Mouse (Mus musculus) kidney, embryonic 15.5 days (tissue): ENCODE data around the gene Btc. TPM values are rescaled to one million over a fixed set of nuclear protein-coding genes. Genes with fewer than 3 reads are reported as not detected.

Experiments
- ATAC-seq: fragments of 200-750 bp; cut with Nextera tagmentation; replicated peaks from 2 replicates; pipeline ENCODE4 v1.8.0; 2017; ENCODE audit warnings: moderate TSS enrichment; ENCODE audit not compliant: low FRiP score
- H3K27ac ChIP-seq: fragments of 300-500 bp; sonication (generic); 2 replicates; pipeline ENCODE4 v1.5.1; 2015; ENCODE audit warnings: mild to moderate bottlenecking, inconsistent platforms
- H3K27me3 ChIP-seq: fragments of 300-500 bp; sonication (generic); 2 replicates; pipeline ENCODE4 v1.6.1; 2015; ENCODE audit warnings: inconsistent platforms
- H3K36me3 ChIP-seq: fragments of 300-500 bp; sonication (generic); 2 replicates; pipeline ENCODE4 v1.6.1; 2015; ENCODE audit warnings: inconsistent platforms
- H3K4me1 ChIP-seq: fragments of 300-500 bp; sonication (generic); 2 replicates; pipeline ENCODE4 v1.6.1; 2015; ENCODE audit warnings: inconsistent platforms
- H3K4me2 ChIP-seq: fragments of 300-500 bp; sonication (generic); 2 replicates; pipeline ENCODE4 v1.6.1; 2015; ENCODE audit warnings: moderate library complexity, mild to moderate bottlenecking, inconsistent platforms
- H3K4me3 ChIP-seq: fragments of 300-500 bp; sonication (generic); replicated peaks from 2 replicates; pipeline ENCODE4 v1.5.1; 2015; ENCODE audit warnings: mild to moderate bottlenecking, inconsistent platforms
- H3K9ac ChIP-seq: fragments of 300-500 bp; sonication (generic); 2 replicates; pipeline ENCODE4 v1.6.1; 2015; ENCODE audit warnings: mild to moderate bottlenecking, inconsistent platforms
- H3K9me3 ChIP-seq: fragments of 300-500 bp; sonication (generic); replicated peaks from 2 replicates; pipeline ENCODE4 v1.6.1; 2016; ENCODE audit warnings: inconsistent platforms
- WGBS: fragments of 180-500 bp; shearing (Covaris S2); methylation state at CpG from one replicate; pipeline ENCODE4 v1.1.7; 2015; ENCODE audit warnings: mixed read lengths; 5-methylcytosine and 5-hydroxymethylcytosine counted together
- polyA plus RNA-seq: library from polyadenylated mRNA; unstranded; fragments of >200 nt; fragmentation: Nextera tagmentation; extraction: Ambion mirVana; gene quantifications from 2 replicates; pipeline ENCODE4 v1.2.1, GENCODE M21; 2015

The Btc gene
- polyA plus RNA-seq, 1 experiment from 2014 or later: 8.6 TPM

- H3K27me3 ChIP-seq: no peaks in the 10 kb centered on the region
- H3K36me3 ChIP-seq: no peaks in the 10 kb centered on the region
- WGBS: 84% methylated on average over 10 of the region's 10 CpGs
- no peak for ATAC-seq
- H3K4me1 ChIP-seq: no peaks in the 10 kb centered on the region
- no peak overlapping the region for H3K27ac ChIP-seq
- H3K4me2 ChIP-seq: no peak overlapping the region
- H3K9me3 ChIP-seq: no peaks in the 10 kb centered on the region
- H3K4me3 ChIP-seq: no peak overlapping the region
- no peak overlapping the region for H3K9ac ChIP-seq
These were observed 35.9 kb downstream of the Btc start for GRCm38 (mm10) chr5:91366925-91367324.

- Histone ChIP-seq H3K4me2 (no peak overlapping the region), H3K27me3 (no peaks in the 10 kb centered on the region), H3K9ac (no peak overlapping the region), H3K27ac (no peak overlapping the region), H3K4me3 (no peak overlapping the region), H3K9me3 (no peaks in the 10 kb centered on the region), H3K36me3 (no peaks in the 10 kb centered on the region), H3K4me1 (no peaks in the 10 kb centered on the region)
- 87% methylated on average over 6 of the region's 6 CpGs for WGBS
- ATAC-seq: no peak
These were observed 39.4 kb downstream of the Btc start for GRCm38 (mm10) chr5:91363274-91363991.

GRCm38 (mm10) chr5:91352645-91353044, 50.1 kb downstream of the Btc start:
- H3K4me3 ChIP-seq: no peak overlapping the region
- no peak overlapping the region for H3K4me2 ChIP-seq
- no peaks in the 10 kb centered on the region for H3K9me3 ChIP-seq
- no peaks in the 10 kb centered on the region for H3K36me3 ChIP-seq
- H3K27ac ChIP-seq: no peak overlapping the region
- H3K27me3 ChIP-seq: no peaks in the 10 kb centered on the region
- no peaks in the 10 kb centered on the region for H3K4me1 ChIP-seq
- WGBS: 52% methylated on average over 5 of the region's 5 CpGs
- H3K9ac ChIP-seq: no peak overlapping the region
- ATAC-seq: 0 out of 2 replicates have a peak, but pooled peaks have one; percentile 29

GRCm38 (mm10) chr5:91345681-91346080, 57.1 kb downstream of the Btc start:
- no peak for ATAC-seq
- Histone ChIP-seq H3K9ac (no peak overlapping the region), H3K4me3 (no peak overlapping the region), H3K4me2 (no peak overlapping the region), H3K27ac (no peak overlapping the region), H3K27me3 (no peaks in the 10 kb centered on the region), H3K9me3 (no peaks in the 10 kb centered on the region), H3K4me1 (no peaks in the 10 kb centered on the region), H3K36me3 (no peaks in the 10 kb centered on the region)
- WGBS: 74% methylated on average over 5 of the region's 5 CpGs

- 89% methylated on average over 2 of the region's 2 CpGs for WGBS
- H3K4me2 ChIP-seq: no peak overlapping the region
- no peak for ATAC-seq
These were observed 57.7 kb downstream of the Btc start for GRCm38 (mm10) chr5:91345064-91345463.

GRCm38 (mm10) chr5:91341981-91342760, 60.6 kb downstream of the Btc start:
- WGBS: 76% methylated on average over 5 of the region's 5 CpGs
- ATAC-seq: no peak
- Histone ChIP-seq H3K4me3 (no peak overlapping the region), H3K9ac (no peak overlapping the region), H3K27ac (no peak overlapping the region), H3K27me3 (no peaks in the 10 kb centered on the region), H3K4me2 (no peak overlapping the region), H3K36me3 (no peaks in the 10 kb centered on the region), H3K4me1 (no peaks in the 10 kb centered on the region), H3K9me3 (no peaks in the 10 kb centered on the region)

More at GRCm38 (mm10) chr5:91345064-91345463, 57.7 kb downstream of the Btc start:
- Histone ChIP-seq H3K9me3 (no peaks in the 10 kb centered on the region), H3K27me3 (no peaks in the 10 kb centered on the region), H3K4me3 (no peak overlapping the region), H3K27ac (no peak overlapping the region), H3K9ac (no peak overlapping the region), H3K4me1 (no peaks in the 10 kb centered on the region), H3K36me3 (no peaks in the 10 kb centered on the region)

- no peak for ATAC-seq
- Histone ChIP-seq H3K36me3 (no peaks in the 10 kb centered on the region), H3K9ac (no peak overlapping the region), H3K27ac (no peak overlapping the region), H3K9me3 (no peaks in the 10 kb centered on the region), H3K4me1 (no peaks in the 10 kb centered on the region), H3K27me3 (no peaks in the 10 kb centered on the region), H3K4me2 (no peak overlapping the region), H3K4me3 (no peak overlapping the region)
- WGBS: 89% methylated on average over 4 of the region's 4 CpGs
These were observed 68.6 kb downstream of the Btc start for GRCm38 (mm10) chr5:91334227-91334626.

GRCm38 (mm10) chr5:91332079-91332865, 70.5 kb downstream of the Btc start:
- no peaks in the 10 kb centered on the region for H3K9me3 ChIP-seq
- H3K4me3 ChIP-seq: no peak overlapping the region
- no peak overlapping the region for H3K9ac ChIP-seq
- H3K4me2 ChIP-seq: no peak overlapping the region
- ATAC-seq: 0 out of 2 replicates have a peak, but pooled peaks have one; percentile 52
- no peaks in the 10 kb centered on the region for H3K4me1 ChIP-seq
- H3K27me3 ChIP-seq: no peaks in the 10 kb centered on the region
- no peak overlapping the region for H3K27ac ChIP-seq
- 68% methylated on average over 4 of the region's 4 CpGs for WGBS
- H3K36me3 ChIP-seq: no peaks in the 10 kb centered on the region

GRCm38 (mm10) chr5:91321840-91322239, 81.0 kb downstream of the Btc start:
- no peaks in the 10 kb centered on the region for H3K27me3 ChIP-seq
- H3K9ac ChIP-seq: no peak overlapping the region
- H3K4me2 ChIP-seq: no peak overlapping the region
- no peak for ATAC-seq
- H3K9me3 ChIP-seq: no peaks in the 10 kb centered on the region
- 70% methylated on average over 1 of the region's 1 CpGs for WGBS
- H3K4me1 ChIP-seq: no peaks in the 10 kb centered on the region
- no peak overlapping the region for H3K27ac ChIP-seq
- H3K36me3 ChIP-seq: no peaks in the 10 kb centered on the region
- H3K4me3 ChIP-seq: no peak overlapping the region

GRCm38 (mm10) chr5:91320348-91320747, 82.4 kb downstream of the Btc start:
- WGBS: 83% methylated on average over 4 of the region's 4 CpGs
- H3K4me2 ChIP-seq: no peak overlapping the region
- no peaks in the 10 kb centered on the region for H3K9me3 ChIP-seq
- no peak overlapping the region for H3K9ac ChIP-seq
- no peak overlapping the region for H3K27ac ChIP-seq
- no peaks in the 10 kb centered on the region for H3K4me1 ChIP-seq
- ATAC-seq: no peak
- no peaks in the 10 kb centered on the region for H3K27me3 ChIP-seq
- no peaks in the 10 kb centered on the region for H3K36me3 ChIP-seq
- no peak overlapping the region for H3K4me3 ChIP-seq

GRCm38 (mm10) chr5:91313971-91314370, 88.8 kb downstream of the Btc start:
- Histone ChIP-seq H3K27me3 (no peaks in the 10 kb centered on the region), H3K36me3 (no peaks in the 10 kb centered on the region), H3K4me1 (no peaks in the 10 kb centered on the region), H3K4me2 (no peak overlapping the region), H3K9me3 (no peaks in the 10 kb centered on the region), H3K27ac (no peak overlapping the region), H3K9ac (no peak overlapping the region), H3K4me3 (no peak overlapping the region)
- WGBS: 77% methylated on average over 4 of the region's 4 CpGs
- no peak for ATAC-seq

GRCm38 (mm10) chr5:91311767-91312166, 91.0 kb downstream of the Btc start:
- Histone ChIP-seq H3K27me3 (no peaks in the 10 kb centered on the region), H3K4me2 (no peak overlapping the region), H3K27ac (no peak overlapping the region), H3K4me3 (no peak overlapping the region), H3K36me3 (no peaks in the 10 kb centered on the region), H3K9ac (no peak overlapping the region), H3K4me1 (no peaks in the 10 kb centered on the region), H3K9me3 (no peaks in the 10 kb centered on the region)
- ATAC-seq: no peak
- WGBS: 39% methylated on average over 4 of the region's 4 CpGs
